Mouse (Mus musculus): ENCODE measurements around the gene Nlk.
A peak's percentile ranks its signal among the peaks of the same experiment; 100 is the strongest.
"Not testable (repeated sequence)": the region's sequence is repeated elsewhere in the genome, so short reads cannot be mapped to it uniquely, and the experiment has no call there.

Nlk gene

GRCm38 (mm10) chr11:78549491-78549987 is 147.6 kb downstream of the Nlk start:
- DNase-seq (ENCODE audit: low read depth in 2 of 2, low spot score in 2 of 2): no peak

- no peak for DNase-seq (ENCODE audit: low read depth in 2 of 2, low spot score in 2 of 2)
Observed at GRCm38 (mm10) chr11:78547718-78548460, 149.3 kb downstream of the Nlk start.

- DNase-seq (ENCODE audit: low read depth in 2 of 2, low spot score in 2 of 2): no peak
Observed at GRCm38 (mm10) chr11:78545181-78545580, 152.0 kb downstream of the Nlk start.

GRCm38 (mm10) chr11:78544449-78545111 is 152.6 kb downstream of the Nlk start:
- no peak for DNase-seq (ENCODE audit: low read depth in 2 of 2, low spot score in 2 of 2)

GRCm38 (mm10) chr11:78540358-78540757 is 156.8 kb downstream of the Nlk start:
- no peak for DNase-seq (ENCODE audit: low read depth in 2 of 2, low spot score in 2 of 2)

- DNase-seq (ENCODE audit: low read depth in 2 of 2, low spot score in 2 of 2): no peak
Observed at GRCm38 (mm10) chr11:78536690-78537084, 160.5 kb downstream of the Nlk start.

GRCm38 (mm10) chr11:78536080-78536689 is 161.0 kb downstream of the Nlk start, which contains the start of the genes Tnfaip1 and Ift20:
TSS of gene Tnfaip1 (minus strand) at chr11:78536332.
TSS of gene Ift20 (plus strand) at chr11:78536361.
- peak; percentile 96 to 97 for DNase-seq (ENCODE audit: low read depth in 2 of 2, low spot score in 2 of 2)

GRCm38 (mm10) chr11:78535376-78536079 is 161.6 kb downstream of the Nlk start:
- peak in 1 of 2 experiments; percentile 13 for DNase-seq (ENCODE audit: low read depth in 2 of 2, low spot score in 2 of 2)

- no peak for DNase-seq (ENCODE audit: low read depth in 2 of 2, low spot score in 2 of 2)
Observed at GRCm38 (mm10) chr11:78534516-78534915, 162.7 kb downstream of the Nlk start.

- not testable (repeated sequence) for DNase-seq (ENCODE audit: low read depth in 2 of 2, low spot score in 2 of 2)
Observed at GRCm38 (mm10) chr11:78531515-78531914, 165.7 kb downstream of the Nlk start.

- no peak for DNase-seq (ENCODE audit: low read depth in 2 of 2, low spot score in 2 of 2)
Observed at GRCm38 (mm10) chr11:78531046-78531445, 166.1 kb downstream of the Nlk start.

GRCm38 (mm10) chr11:78530001-78530400 is 167.2 kb downstream of the Nlk start:
- DNase-seq (ENCODE audit: low read depth in 2 of 2, low spot score in 2 of 2): no peak

GRCm38 (mm10) chr11:78528714-78529113 is 168.5 kb downstream of the Nlk start:
- no peak for DNase-seq (ENCODE audit: low read depth in 2 of 2, low spot score in 2 of 2)

- no peak for DNase-seq (ENCODE audit: low read depth in 2 of 2, low spot score in 2 of 2)
Observed at GRCm38 (mm10) chr11:78524838-78525237, 172.3 kb downstream of the Nlk start.

- no peak for DNase-seq (ENCODE audit: low read depth in 2 of 2, low spot score in 2 of 2)
Observed at GRCm38 (mm10) chr11:78523241-78523955, 173.8 kb downstream of the Nlk start.

GRCm38 (mm10) chr11:78522481-78522997 is 174.6 kb downstream of the Nlk start:
- peak in 1 of 2 experiments; percentile 23 for DNase-seq (ENCODE audit: low read depth in 2 of 2, low spot score in 2 of 2)

- DNase-seq (ENCODE audit: low read depth in 2 of 2, low spot score in 2 of 2): no peak
Observed at GRCm38 (mm10) chr11:78521880-78522279, 175.3 kb downstream of the Nlk start.

- no peak for DNase-seq (ENCODE audit: low read depth in 2 of 2, low spot score in 2 of 2)
Observed at GRCm38 (mm10) chr11:78518931-78519330, 178.2 kb downstream of the Nlk start.

Data from CD8-positive naive resting alpha-beta T cell, adult 2 months (primary cell).